Mouse (Mus musculus): ENCODE results near the gene Exoc2.

The Exoc2 gene

GRCm38 (mm10) chr13:30892315-30892714 is 81.6 kb downstream of the Exoc2 start:
- no peak for DNase-seq (ENCODE audit: low spot score in 2 of 2)

- DNase-seq (ENCODE audit: low spot score in 2 of 2), result no peak
These were observed 82.7 kb downstream of the Exoc2 start for GRCm38 (mm10) chr13:30891223-30891622.

GRCm38 (mm10) chr13:30888480-30888879 is 85.4 kb downstream of the Exoc2 start:
- peak; percentile 25 to 35 for DNase-seq (ENCODE audit: low spot score in 2 of 2)

GRCm38 (mm10) chr13:30880310-30880709 is 93.6 kb downstream of the Exoc2 start:
- DNase-seq (ENCODE audit: low spot score in 2 of 2), result no peak

GRCm38 (mm10) chr13:30879871-30880270 is 94.0 kb downstream of the Exoc2 start:
- no peak for DNase-seq (ENCODE audit: low spot score in 2 of 2)

GRCm38 (mm10) chr13:30875825-30876224 is 98.1 kb downstream of the Exoc2 start:
- no peak for DNase-seq (ENCODE audit: low spot score in 2 of 2)

GRCm38 (mm10) chr13:30873472-30873871 is 100.4 kb downstream of the Exoc2 start:
- no peak for DNase-seq (ENCODE audit: low spot score in 2 of 2)

- no peak for DNase-seq (ENCODE audit: low spot score in 2 of 2)
These were observed 108.4 kb downstream of the Exoc2 start for GRCm38 (mm10) chr13:30865486-30865885.

- no peak for DNase-seq (ENCODE audit: low spot score in 2 of 2)
These were observed 109.9 kb downstream of the Exoc2 start for GRCm38 (mm10) chr13:30864042-30864441.

- DNase-seq (ENCODE audit: low spot score in 2 of 2), result no peak
These were observed 115.5 kb downstream of the Exoc2 start for GRCm38 (mm10) chr13:30858421-30858820.

- DNase-seq (ENCODE audit: low spot score in 2 of 2), result no peak
These were observed 123.2 kb downstream of the Exoc2 start for GRCm38 (mm10) chr13:30850736-30851135.

- DNase-seq (ENCODE audit: low spot score in 2 of 2), result no peak
These were observed 125.9 kb downstream of the Exoc2 start for GRCm38 (mm10) chr13:30848001-30848400.

- DNase-seq (ENCODE audit: low spot score in 2 of 2), result no peak
These were observed 127.4 kb downstream of the Exoc2 start for GRCm38 (mm10) chr13:30846506-30846905.

- no peak for DNase-seq (ENCODE audit: low spot score in 2 of 2)
These were observed 130.8 kb downstream of the Exoc2 start for GRCm38 (mm10) chr13:30843049-30843448.

GRCm38 (mm10) chr13:30841843-30842242 is 132.1 kb downstream of the Exoc2 start:
- DNase-seq (ENCODE audit: low spot score in 2 of 2), result no peak

- DNase-seq (ENCODE audit: low spot score in 2 of 2), result no peak
These were observed 132.6 kb downstream of the Exoc2 start for GRCm38 (mm10) chr13:30841306-30841705.

- DNase-seq (ENCODE audit: low spot score in 2 of 2), result no peak
These were observed 133.2 kb downstream of the Exoc2 start for GRCm38 (mm10) chr13:30840700-30841099.

- DNase-seq (ENCODE audit: low spot score in 2 of 2), result no peak
These were observed 137.6 kb downstream of the Exoc2 start for GRCm38 (mm10) chr13:30836342-30836741.

GRCm38 (mm10) chr13:30834859-30835258 is 139.0 kb downstream of the Exoc2 start:
- DNase-seq (ENCODE audit: low spot score in 2 of 2), result no peak

GRCm38 (mm10) chr13:30834349-30834748 is 139.5 kb downstream of the Exoc2 start:
- DNase-seq (ENCODE audit: low spot score in 2 of 2), result no peak

GRCm38 (mm10) chr13:30833476-30834149 is 140.3 kb downstream of the Exoc2 start:
- no peak for DNase-seq (ENCODE audit: low spot score in 2 of 2)

- DNase-seq (ENCODE audit: low spot score in 2 of 2), result no peak
These were observed 142.5 kb downstream of the Exoc2 start for GRCm38 (mm10) chr13:30831369-30831768.

- no peak for DNase-seq (ENCODE audit: low spot score in 2 of 2)
These were observed 147.4 kb downstream of the Exoc2 start for GRCm38 (mm10) chr13:30826511-30826910.

- no peak for DNase-seq (ENCODE audit: low spot score in 2 of 2)
These were observed 149.0 kb downstream of the Exoc2 start for GRCm38 (mm10) chr13:30824903-30825302.

Data from urinary bladder, adult 18-20 months (tissue).